Mouse (Mus musculus): Measurements from ENCODE around the gene Olfr441. TPM values are rescaled to one million over a fixed set of nuclear protein-coding genes. Genes with fewer than 3 reads are reported as not detected.
"Not testable (repeated sequence)": the region's sequence is repeated elsewhere in the genome, so short reads cannot be mapped to it uniquely, and the experiment has no call there.

The Olfr441 gene
- total RNA-seq (2021) = not detected
- long read RNA-seq, experiment 1 = 0 reads
- long read RNA-seq, experiment 2 = 0 reads

- intact Hi-C loops (cut with DNase I; ENCODE audit: low total_unique reads); DNase-seq: not testable (repeated sequence)
Measured at GRCm38 (mm10) chr6:43106069-43106468, at the start of gene Olfr441. Gene Olfr441, plus strand, starts transcription at chr6:43106369.

- intact Hi-C loops (cut with DNase I; ENCODE audit: low total_unique reads) = no loop called here
- no peak for DNase-seq
Measured at GRCm38 (mm10) chr6:43078750-43079149, 27.4 kb upstream of the Olfr441 start.

DNA sequence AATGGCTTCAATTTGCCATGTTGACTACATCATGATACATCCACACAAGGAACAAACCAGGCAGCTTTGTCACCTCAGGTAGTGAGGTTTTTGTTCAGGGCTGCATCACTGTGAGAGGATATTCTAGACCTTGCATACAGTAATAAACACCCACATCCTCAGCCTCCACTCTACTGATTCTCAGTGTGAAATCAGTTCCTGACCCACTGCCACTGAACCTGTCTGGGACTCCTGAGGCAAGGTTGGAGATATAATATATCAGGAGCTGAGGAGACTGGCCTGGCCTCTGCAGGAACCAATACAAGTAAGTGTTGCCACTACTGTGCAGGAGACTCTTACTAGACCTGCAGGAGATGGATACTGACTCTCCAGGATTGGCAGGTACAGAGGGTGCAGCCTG is 24.8 kb upstream of the Olfr441 start:
- peak; percentile 3 for DNase-seq
- intact Hi-C loops (cut with DNase I; ENCODE audit: low total_unique reads) = not testable (repeated sequence)

DNA sequence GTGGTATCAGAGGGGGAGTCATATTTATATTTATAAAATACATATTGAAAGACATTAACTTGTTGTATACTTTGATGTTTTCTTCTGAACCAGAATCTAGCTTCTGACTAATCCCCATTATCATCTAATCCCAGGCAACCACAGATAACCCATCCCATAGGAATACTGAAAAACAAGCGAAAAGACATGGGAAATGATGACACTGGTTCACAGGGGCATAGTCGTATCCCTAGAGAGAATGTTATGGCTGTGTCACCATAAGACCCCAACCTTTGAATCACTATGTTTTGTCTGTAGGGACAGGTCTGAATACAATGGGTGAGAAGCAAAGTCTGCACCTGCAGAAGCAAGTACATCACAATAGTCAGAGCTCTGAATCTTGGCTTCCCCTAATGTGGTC is 40.1 kb downstream of the Olfr441 start, which contains the start of gene Olfr237-ps1:
Olfr237-ps1 (plus strand) TSS at position 301 of the 400 bp plus-strand sequence.
- DNase-seq; intact Hi-C loops (cut with DNase I; ENCODE audit: low total_unique reads): not testable (repeated sequence)

GRCm38 (mm10) chr6:43159502-43159901 is 53.3 kb downstream of the Olfr441 start:
- intact Hi-C loops (cut with DNase I; ENCODE audit: low total_unique reads) = no loop called here

DNA sequence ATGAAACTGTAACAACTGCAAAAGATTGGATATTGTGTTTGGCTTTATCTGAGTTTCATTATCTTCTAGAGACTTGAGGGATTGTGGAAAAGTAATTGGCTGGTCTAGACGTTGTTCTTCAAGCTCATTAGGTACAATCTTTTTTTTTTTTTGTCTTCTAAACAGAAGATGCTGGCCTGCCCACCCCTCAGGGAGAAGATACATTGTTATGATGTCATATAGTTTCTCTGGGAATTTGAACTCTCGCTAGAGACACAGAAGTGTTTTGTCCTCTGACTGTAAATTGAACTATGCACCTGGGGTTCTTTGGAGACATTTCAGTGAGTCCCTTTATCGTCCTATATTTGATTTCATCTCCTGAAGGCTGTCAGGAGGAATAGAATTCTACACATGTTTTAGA is 56.8 kb downstream of the Olfr441 start, which contains the start of gene Olfr437:
Olfr437 (plus strand) TSS at position 301 of the 400 bp plus-strand sequence.
- no peak for DNase-seq
- intact Hi-C loops (cut with DNase I; ENCODE audit: low total_unique reads) = no loop called here

More at GRCm38 (mm10) chr6:43159502-43159901, 53.3 kb downstream of the Olfr441 start:
- no peak for DNase-seq

DNA sequence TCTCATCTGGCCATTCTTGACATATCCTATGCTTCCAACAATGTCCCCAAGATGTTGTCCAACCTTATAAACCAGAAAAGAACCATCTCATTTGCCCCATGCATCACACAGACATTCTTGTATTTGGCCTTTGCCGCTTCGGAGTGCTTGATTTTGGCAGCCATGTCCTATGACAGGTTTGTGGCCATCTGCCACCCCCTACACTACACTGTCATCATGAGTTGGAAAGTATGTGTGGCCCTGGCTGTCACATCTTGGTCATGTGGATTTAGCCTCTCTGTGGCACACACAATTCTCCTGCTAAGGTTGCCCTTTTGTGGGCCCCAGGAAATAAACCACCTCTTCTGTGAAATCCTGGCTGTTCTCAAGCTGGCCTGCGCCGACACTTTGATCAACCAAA is 61.1 kb downstream of the Olfr441 start:
- DNase-seq = no peak
- intact Hi-C loops (cut with DNase I; ENCODE audit: low total_unique reads) = no loop called here

Other genes starting within 250 kb of the Olfr441 start
- gene Olfr448, start 215.9 kb upstream of the Olfr441 start, total RNA-seq (2021) = not detected
- gene Olfr447, start 197.5 kb upstream of the Olfr441 start, total RNA-seq (2021) = not detected
- gene Olfr446, start 185.0 kb upstream of the Olfr441 start, total RNA-seq (2021) = not detected
- not detected for gene Olfr444, start 157.3 kb upstream of the Olfr441 start, total RNA-seq (2021)
- gene Olfr237-ps1, start 40.2 kb downstream of the Olfr441 start, total RNA-seq (2021) = not detected
- gene Olfr437, start 56.9 kb downstream of the Olfr441 start, total RNA-seq (2021) = not detected
- gene Olfr13, start 65.8 kb downstream of the Olfr441 start, total RNA-seq (2021) = not detected
- not detected for gene Olfr435, start 90.8 kb downstream of the Olfr441 start, total RNA-seq (2021)
- not detected for gene Olfr434, start 106.7 kb downstream of the Olfr441 start, total RNA-seq (2021)
- gene Olfr47, start 125.2 kb downstream of the Olfr441 start, total RNA-seq (2021) = not detected
- 1 to 10 TPM; 4.8 to 4.9 TPM for gene Arhgef5, start 159.2 kb downstream of the Olfr441 start, total RNA-seq (2021)
- gene Nobox, start 203.2 kb downstream of the Olfr441 start, total RNA-seq (2021) = not detected

Data from gastrocnemius, postnatal 14 days (tissue).